Mouse (Mus musculus): Measurements from ENCODE around the gene Flg. TPM values are rescaled to one million over a fixed set of nuclear protein-coding genes. Genes with fewer than 3 reads are reported as not detected.

The Flg gene
- polyA plus RNA-seq (2016; fragmentation: Nextera tagmentation; extraction: Ambion mirVana): not detected in 2 replicates

- Histone ChIP-seq H3K4me1 (no peaks in the 10 kb centered on the region), H3K27ac (replicated peaks) (no peak within 1 kb of the TSS), H3K27me3 (ENCODE audit: low read depth, poor library complexity, severe bottlenecking) (no peaks in the 10 kb centered on the region), H3K4me3 (no peak within 1 kb of the TSS), H3K9me3 (replicated peaks) (no peaks in the 10 kb centered on the region), H3K36me3 (no peaks in the 10 kb centered on the region)
- DNase-seq (ENCODE audit: low spot score): no peak
- WGBS: 89% methylated on average over 2 of the region's 2 CpGs
Observed at GRCm38 (mm10) chr3:93273223-93273622, at the start of gene Flg. TSS of gene Flg (plus strand) at chr3:93273523.

GRCm38 (mm10) chr3:93297542-93297941, 24.2 kb downstream of the Flg start:
- Histone ChIP-seq H3K36me3 (no peaks in the 10 kb centered on the region), H3K9me3 (replicated peaks) (no peaks in the 10 kb centered on the region), H3K27me3 (ENCODE audit: low read depth, poor library complexity, severe bottlenecking) (no peaks in the 10 kb centered on the region), H3K4me3 (no peak overlapping the region), H3K27ac (replicated peaks) (no peak overlapping the region), H3K4me1 (no peaks in the 10 kb centered on the region)
- no peak for DNase-seq (ENCODE audit: low spot score)
- WGBS: 78% methylated on average over 2 of the region's 2 CpGs

- Histone ChIP-seq H3K27me3 (ENCODE audit: low read depth, poor library complexity, severe bottlenecking) (no peaks in the 10 kb centered on the region), H3K4me3 (no peak overlapping the region), H3K27ac (replicated peaks) (no peak overlapping the region), H3K36me3 (no peaks in the 10 kb centered on the region), H3K9me3 (replicated peaks) (peaks cover 6% of the 10 kb centered on the region), H3K4me1 (no peaks in the 10 kb centered on the region)
- DNase-seq (ENCODE audit: low spot score): no peak
- WGBS: 88% methylated on average over 6 of the region's 6 CpGs
Observed at GRCm38 (mm10) chr3:93299832-93300231, 26.5 kb downstream of the Flg start.

GRCm38 (mm10) chr3:93301896-93302295, 28.6 kb downstream of the Flg start:
- no peak for DNase-seq (ENCODE audit: low spot score)
- Histone ChIP-seq H3K27ac (replicated peaks) (no peak overlapping the region), H3K9me3 (replicated peaks) (peaks cover 6% of the 10 kb centered on the region), H3K4me1 (no peaks in the 10 kb centered on the region), H3K4me3 (no peak overlapping the region), H3K36me3 (no peaks in the 10 kb centered on the region), H3K27me3 (ENCODE audit: low read depth, poor library complexity, severe bottlenecking) (no peaks in the 10 kb centered on the region)
- WGBS: 87% methylated on average over 3 of the region's 3 CpGs

GRCm38 (mm10) chr3:93306142-93306541, 32.8 kb downstream of the Flg start:
- Histone ChIP-seq H3K36me3 (no peaks in the 10 kb centered on the region), H3K9me3 (replicated peaks) (peaks cover 6% of the 10 kb centered on the region), H3K27me3 (ENCODE audit: low read depth, poor library complexity, severe bottlenecking) (no peaks in the 10 kb centered on the region), H3K27ac (replicated peaks) (no peak overlapping the region), H3K4me3 (no peak overlapping the region), H3K4me1 (no peaks in the 10 kb centered on the region)
- 76% methylated on average over 2 of the region's 2 CpGs for WGBS
- DNase-seq (ENCODE audit: low spot score): no peak

- Histone ChIP-seq H3K9me3 (replicated peaks) (no peaks in the 10 kb centered on the region), H3K27me3 (ENCODE audit: low read depth, poor library complexity, severe bottlenecking) (no peaks in the 10 kb centered on the region), H3K36me3 (no peaks in the 10 kb centered on the region), H3K27ac (replicated peaks) (no peak overlapping the region), H3K4me3 (no peak overlapping the region), H3K4me1 (no peaks in the 10 kb centered on the region)
- WGBS: 80% methylated on average over 3 of the region's 3 CpGs
- DNase-seq (ENCODE audit: low spot score): no peak
Observed at GRCm38 (mm10) chr3:93311371-93311770, 38.0 kb downstream of the Flg start.

- no peak for DNase-seq (ENCODE audit: low spot score)
- WGBS: 91% methylated on average over 1 of the region's 1 CpGs
- Histone ChIP-seq H3K9me3 (replicated peaks) (no peaks in the 10 kb centered on the region), H3K36me3 (no peaks in the 10 kb centered on the region), H3K4me3 (no peak overlapping the region), H3K27me3 (ENCODE audit: low read depth, poor library complexity, severe bottlenecking) (no peaks in the 10 kb centered on the region), H3K27ac (replicated peaks) (no peak overlapping the region), H3K4me1 (no peaks in the 10 kb centered on the region)
Observed at GRCm38 (mm10) chr3:93314388-93314787, 41.1 kb downstream of the Flg start.

GRCm38 (mm10) chr3:93319449-93319848, 46.1 kb downstream of the Flg start, which contains the start of gene Hrnr:
TSS of gene Hrnr (plus strand) at chr3:93319749.
- WGBS: 86% methylated on average over 2 of the region's 2 CpGs
- Histone ChIP-seq H3K36me3 (no peaks in the 10 kb centered on the region), H3K9me3 (replicated peaks) (no peaks in the 10 kb centered on the region), H3K4me3 (no peak within 1 kb of the TSS), H3K4me1 (no peaks in the 10 kb centered on the region), H3K27ac (replicated peaks) (no peak within 1 kb of the TSS), H3K27me3 (ENCODE audit: low read depth, poor library complexity, severe bottlenecking) (no peaks in the 10 kb centered on the region)
- DNase-seq (ENCODE audit: low spot score): no peak

GRCm38 (mm10) chr3:93337749-93338148, 64.4 kb downstream of the Flg start:
- Histone ChIP-seq H3K27me3 (ENCODE audit: low read depth, poor library complexity, severe bottlenecking) (no peaks in the 10 kb centered on the region), H3K4me3 (no peak overlapping the region), H3K36me3 (no peaks in the 10 kb centered on the region), H3K4me1 (no peaks in the 10 kb centered on the region), H3K27ac (replicated peaks) (no peak overlapping the region), H3K9me3 (replicated peaks) (no peaks in the 10 kb centered on the region)
- no peak for DNase-seq (ENCODE audit: low spot score)

GRCm38 (mm10) chr3:93340021-93340420, 66.7 kb downstream of the Flg start:
- Histone ChIP-seq H3K27me3 (ENCODE audit: low read depth, poor library complexity, severe bottlenecking) (no peaks in the 10 kb centered on the region), H3K9me3 (replicated peaks) (no peaks in the 10 kb centered on the region), H3K27ac (replicated peaks) (no peak overlapping the region), H3K36me3 (no peaks in the 10 kb centered on the region), H3K4me1 (no peaks in the 10 kb centered on the region), H3K4me3 (no peak overlapping the region)
- no peak for DNase-seq (ENCODE audit: low spot score)
- 91% methylated on average over 4 of the region's 4 CpGs for WGBS

Other genes starting within 250 kb of the Flg start
- gene Gm4858, start 204.7 kb upstream of the Flg start, polyA plus RNA-seq (2016; fragmentation: Nextera tagmentation; extraction: Ambion mirVana): not detected in 2 replicates
- gene Crnn, start 128.7 kb upstream of the Flg start, polyA plus RNA-seq (2016; fragmentation: Nextera tagmentation; extraction: Ambion mirVana): not detected in 2 replicates
- not detected in 2 replicates for gene Flg2, start 76.2 kb upstream of the Flg start, polyA plus RNA-seq (2016; fragmentation: Nextera tagmentation; extraction: Ambion mirVana)
- gene Hrnr, start 46.2 kb downstream of the Flg start, polyA plus RNA-seq (2016; fragmentation: Nextera tagmentation; extraction: Ambion mirVana): not detected in 2 replicates
- not detected in 2 replicates for gene Rptn, start 120.2 kb downstream of the Flg start, polyA plus RNA-seq (2016; fragmentation: Nextera tagmentation; extraction: Ambion mirVana)
- gene Tchh, start 168.8 kb downstream of the Flg start, polyA plus RNA-seq (2016; fragmentation: Nextera tagmentation; extraction: Ambion mirVana): 0.30 and 0.63 TPM in 2 replicates
- not detected in 2 replicates for gene Tchhl1, start 195.2 kb downstream of the Flg start, polyA plus RNA-seq (2016; fragmentation: Nextera tagmentation; extraction: Ambion mirVana)
- gene S100a11, start 247.0 kb downstream of the Flg start, polyA plus RNA-seq (2016; fragmentation: Nextera tagmentation; extraction: Ambion mirVana): 245 and 305 TPM in 2 replicates